Mouse (Mus musculus) neural tube, embryonic 10.5 days (tissue): ENCODE data around the gene Ifitm5.

ENCODE experiments used
- DNase-seq: peaks from one replicate; pipeline ENCODE4 v3.0.0-alpha.2; 2017; ENCODE audit warnings: low spot score; ENCODE audit errors: extremely low spot score

The Ifitm5 gene

GRCm38 (mm10) chr7:140962733-140963132, 12.6 kb upstream of the Ifitm5 start:
- DNase-seq: no peak

DNA sequence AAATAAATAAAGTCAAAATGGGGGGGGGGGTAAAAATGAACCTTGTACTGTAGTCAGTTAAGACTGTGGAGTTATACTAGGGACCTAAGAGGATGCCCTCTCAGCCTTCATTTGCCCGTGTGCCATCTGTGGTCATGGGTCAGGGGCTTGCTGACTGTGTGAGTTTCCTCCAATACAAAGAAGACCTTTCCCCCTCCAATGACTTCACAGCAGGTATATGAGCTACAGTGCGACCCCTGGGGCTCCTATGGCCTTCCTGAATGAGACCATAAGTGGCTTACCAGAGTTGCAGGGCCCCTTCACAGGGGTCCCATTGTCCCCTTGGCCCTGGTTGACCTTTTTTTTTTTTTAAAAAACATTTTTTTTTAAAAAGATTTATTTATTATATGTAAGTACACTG, 11.3 kb upstream of the Ifitm5 start:
- DNase-seq: no peak

GRCm38 (mm10) chr7:140960026-140960425, 9.9 kb upstream of the Ifitm5 start:
- DNase-seq: no peak

DNA sequence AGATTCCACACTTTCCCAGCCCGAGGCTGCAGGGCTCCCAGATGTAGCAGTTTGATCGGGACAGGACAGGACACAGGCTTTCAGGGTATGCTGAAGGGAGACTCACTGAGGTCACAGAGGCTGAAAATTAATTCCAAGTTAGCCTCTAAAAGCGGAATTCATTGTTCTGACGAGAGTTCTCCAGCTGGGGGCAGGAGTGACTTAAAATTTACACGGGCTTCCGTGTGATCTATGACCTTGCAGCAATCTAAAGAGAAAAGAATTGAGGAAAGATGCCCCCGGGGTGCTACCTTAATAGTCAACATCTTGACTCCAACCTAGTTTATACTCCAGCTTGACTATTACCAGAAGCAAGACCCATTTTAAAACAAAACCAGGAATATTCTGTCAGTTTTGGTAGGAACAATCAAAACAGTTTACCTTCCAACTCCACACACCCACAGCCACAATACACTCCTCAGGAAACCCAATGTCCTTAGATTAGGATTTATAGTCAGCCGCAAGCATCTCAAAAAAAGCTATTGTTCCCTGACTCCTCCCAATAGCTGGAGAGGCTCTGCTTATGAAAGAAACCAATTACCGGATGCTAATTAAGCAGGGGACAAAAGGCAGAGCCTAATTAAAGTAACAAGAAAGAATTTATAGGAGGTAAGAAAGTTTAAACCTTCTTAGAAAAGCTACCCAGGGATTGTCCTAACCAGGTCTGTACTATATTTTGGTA, 9.2 kb upstream of the Ifitm5 start:
- DNase-seq: no peak

DNA sequence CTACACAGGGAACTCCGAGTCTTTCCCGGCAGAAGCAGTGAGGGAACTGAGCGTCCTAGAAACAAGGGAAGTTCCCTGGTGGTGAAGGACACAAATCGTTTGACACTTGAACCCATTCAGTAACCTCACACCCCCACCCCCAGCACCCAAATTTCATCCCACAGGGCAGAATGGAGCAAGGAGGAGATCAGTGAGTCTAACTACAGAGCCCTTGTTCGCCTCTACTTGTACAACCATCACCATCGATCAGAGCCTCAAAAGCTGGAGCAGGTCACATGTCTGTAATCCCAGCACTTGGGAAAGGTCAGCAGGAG, 6.4 kb upstream of the Ifitm5 start:
- DNase-seq: no peak

GRCm38 (mm10) chr7:140955758-140956555, 5.9 kb upstream of the Ifitm5 start, which contains the start of the genes Gm45717 and Ifitm2:
Gm45717 (minus strand) TSS chr7:140955937.
Ifitm2 (minus strand) TSS chr7:140955987.
- peak; percentile 54 for DNase-seq

- DNase-seq: peak; percentile 42
Observed at GRCm38 (mm10) chr7:140955342-140955741, 5.3 kb upstream of the Ifitm5 start.

DNA sequence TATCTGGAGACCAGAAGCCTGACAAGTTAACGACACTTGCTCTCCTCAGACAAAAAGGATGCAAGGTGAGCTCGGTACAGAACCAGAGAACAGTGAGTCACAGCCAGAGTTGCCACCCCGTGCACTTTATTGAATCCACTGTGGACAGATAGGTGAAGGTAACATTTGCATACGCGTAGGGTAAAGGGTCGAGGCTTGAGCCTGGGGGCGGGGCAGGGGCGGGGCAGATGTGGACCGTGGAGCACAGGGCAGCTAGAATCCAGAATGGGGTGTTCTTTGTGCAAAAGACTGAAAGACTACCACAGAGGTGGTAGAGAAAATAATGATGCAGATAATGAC, 4.6 kb upstream of the Ifitm5 start:
- no peak for DNase-seq

GRCm38 (mm10) chr7:140953800-140954732, 4.0 kb upstream of the Ifitm5 start:
- DNase-seq: no peak

GRCm38 (mm10) chr7:140953133-140953532, 3.0 kb upstream of the Ifitm5 start:
- no peak for DNase-seq

- DNase-seq: no peak
Observed at GRCm38 (mm10) chr7:140952441-140952840, 2.4 kb upstream of the Ifitm5 start.

- no peak for DNase-seq
Observed at GRCm38 (mm10) chr7:140951765-140952164, 1.7 kb upstream of the Ifitm5 start.

DNA sequence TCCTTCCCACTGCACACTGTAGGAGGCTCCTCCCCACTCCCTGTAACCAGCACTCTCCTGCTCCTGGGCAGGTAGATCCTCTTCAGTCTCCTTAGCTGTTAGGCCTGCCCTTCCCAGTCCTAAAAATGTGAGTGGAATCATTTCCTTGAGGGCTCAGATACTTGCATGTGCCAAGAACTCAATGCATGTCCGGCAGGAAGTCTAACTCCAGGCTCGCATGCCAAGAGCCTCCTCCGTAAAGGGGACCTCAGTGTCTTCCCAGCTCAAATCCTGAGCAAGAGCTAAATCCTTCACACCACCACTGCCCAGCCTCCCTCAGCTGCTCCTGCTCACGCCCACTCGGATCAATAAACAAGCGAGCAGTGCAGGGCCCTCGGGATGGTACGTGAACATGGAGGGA, 960 bp upstream of the Ifitm5 start:
- no peak for DNase-seq

DNA sequence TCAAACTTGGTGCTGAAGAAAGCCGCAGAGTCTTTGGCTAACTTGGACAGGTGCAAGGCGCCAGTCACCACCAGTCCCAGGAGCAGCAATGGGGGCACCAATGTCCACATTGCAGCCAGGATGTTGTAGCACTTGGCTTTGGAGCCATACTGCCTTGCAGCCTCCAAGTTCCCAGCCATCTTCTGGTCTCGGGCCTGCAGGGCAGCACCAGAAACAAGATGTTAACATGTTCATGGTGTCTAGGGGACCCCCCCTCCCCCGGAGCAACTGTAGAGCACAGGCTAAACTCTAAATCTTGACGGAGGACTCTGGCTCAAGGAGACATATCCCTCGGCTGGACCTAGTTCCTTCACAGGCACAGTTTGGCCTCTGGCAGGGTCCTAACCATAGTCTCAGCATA, 836 bp downstream of the Ifitm5 start:
- no peak for DNase-seq

GRCm38 (mm10) chr7:140948161-140948560, 1.9 kb downstream of the Ifitm5 start:
- no peak for DNase-seq

- no peak for DNase-seq
Observed at GRCm38 (mm10) chr7:140946980-140947379, 3.1 kb downstream of the Ifitm5 start.

GRCm38 (mm10) chr7:140946311-140946710, 3.8 kb downstream of the Ifitm5 start:
- DNase-seq: no peak

GRCm38 (mm10) chr7:140945247-140945646, 4.8 kb downstream of the Ifitm5 start:
- DNase-seq: no peak

DNA sequence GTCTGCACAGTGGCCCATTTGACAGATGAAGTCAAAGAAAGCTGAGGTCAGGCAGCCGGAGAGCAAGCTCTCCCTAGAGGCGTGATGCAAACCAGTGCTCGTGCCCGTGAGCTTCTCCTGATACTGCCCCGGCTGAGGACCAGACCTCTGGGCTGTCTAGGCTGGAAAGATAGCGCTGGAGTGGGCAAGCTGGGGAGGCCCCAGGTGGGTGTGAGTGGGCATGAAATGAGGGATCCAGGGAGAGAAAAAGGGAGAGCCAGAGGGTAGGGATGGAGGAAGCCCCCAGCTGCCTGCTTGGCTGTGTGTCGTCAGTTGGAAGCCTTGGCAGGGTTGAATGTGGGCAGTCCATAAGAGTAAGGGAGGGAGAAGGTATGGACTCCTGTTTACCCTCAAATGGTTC, 5.9 kb downstream of the Ifitm5 start:
- DNase-seq: no peak

- DNase-seq: no peak
Observed at GRCm38 (mm10) chr7:140943356-140943755, 6.7 kb downstream of the Ifitm5 start.

DNA sequence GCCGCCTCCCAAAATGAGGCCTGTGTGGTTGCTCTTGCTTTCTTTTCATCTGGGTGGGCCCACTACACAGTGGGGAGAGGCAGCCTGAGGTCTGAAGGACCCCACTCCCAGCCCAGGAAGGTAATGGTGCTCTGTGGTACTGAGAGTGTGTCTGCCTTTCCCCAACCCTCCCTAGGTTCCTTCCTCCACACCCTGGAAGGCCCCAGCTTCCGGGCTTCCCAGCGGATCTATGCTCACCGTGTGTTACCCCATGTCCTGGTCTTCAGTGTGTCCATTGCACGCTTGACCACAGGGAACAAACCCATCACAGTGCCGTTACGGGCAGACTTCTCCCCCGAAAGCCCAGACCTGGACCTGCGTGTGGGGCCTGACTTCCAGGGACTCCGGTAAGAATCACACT, 7.3 kb downstream of the Ifitm5 start:
- DNase-seq: no peak

- DNase-seq: no peak
Observed at GRCm38 (mm10) chr7:140942341-140942740, 7.8 kb downstream of the Ifitm5 start.
